Mouse (Mus musculus): Measurements from ENCODE around the gene Prickle1. TPM values are rescaled to one million over a fixed set of nuclear protein-coding genes. Genes with fewer than 3 reads are reported as not detected.
A peak's percentile ranks its signal among the peaks of the same experiment; 100 is the strongest.

Prickle1 gene
- polyA plus RNA-seq, 1 experiment from 2014 or later: 40.6 TPM

- peaks cover 17% of the 10 kb centered on the region for H3K36me3 ChIP-seq (ENCODE audit: control insufficient read depth, insufficient read depth, low read length)
- no peak overlapping the region for H3K27ac ChIP-seq (replicated peaks in 1 of 2; ENCODE audit: control insufficient read depth in 1 of 2, insufficient read depth in 1 of 2, low read depth in 2 of 2, low read length in 2 of 2)
- H3K4me3 ChIP-seq (ENCODE audit: control insufficient read depth in 1 of 2, insufficient read depth in 1 of 2, low read depth in 1 of 2, low read length in 2 of 2): no peak overlapping the region
- H3K9ac ChIP-seq (ENCODE audit: low read length): no peak overlapping the region
- ATAC-seq (ENCODE audit: insufficient number of reproducible peaks, insufficient read depth, low FRiP score, low read depth): no peak
- 90% methylated on average over 8 of the region's 8 CpGs for WGBS
- no peaks in the 10 kb centered on the region for H3K27me3 ChIP-seq (ENCODE audit: control insufficient read depth, insufficient read depth, low read length)
- H3K4me1 ChIP-seq (ENCODE audit: control insufficient read depth in 2 of 2, insufficient read depth in 2 of 2, low read length in 2 of 2): peaks cover 4 to 13% of the 10 kb centered on the region in 2 experiments; a peak in 3 of 4 replicates
- H3K4me2 ChIP-seq (ENCODE audit: low read length): no peak overlapping the region
- peaks cover 8% of the 10 kb centered on the region; the same call in 1 of the 2 replicates for H3K9me3 ChIP-seq (ENCODE audit: control insufficient read depth, low read length)
These were observed 14.0 kb downstream of the Prickle1 start for GRCm38 (mm10) chr15:93581736-93582135.

- Histone ChIP-seq H3K4me2 (ENCODE audit: low read length) (no peak overlapping the region), H3K36me3 (ENCODE audit: control insufficient read depth, insufficient read depth, low read length) (peaks cover 14% of the 10 kb centered on the region), H3K27ac (replicated peaks in 1 of 2; ENCODE audit: control insufficient read depth in 1 of 2, insufficient read depth in 1 of 2, low read depth in 2 of 2, low read length in 2 of 2) (no peak overlapping the region), H3K4me3 (ENCODE audit: control insufficient read depth in 1 of 2, insufficient read depth in 1 of 2, low read depth in 1 of 2, low read length in 2 of 2) (no peak overlapping the region), H3K4me1 (ENCODE audit: control insufficient read depth in 2 of 2, insufficient read depth in 2 of 2, low read length in 2 of 2) (peaks cover 4 to 10% of the 10 kb centered on the region in 2 experiments; a peak in 3 of 4 replicates), H3K9ac (ENCODE audit: low read length) (no peak overlapping the region), H3K9me3 (ENCODE audit: control insufficient read depth, low read length) (peaks cover 8% of the 10 kb centered on the region; the same call in 1 of the 2 replicates), H3K27me3 (ENCODE audit: control insufficient read depth, insufficient read depth, low read length) (no peaks in the 10 kb centered on the region)
- no peak for ATAC-seq (ENCODE audit: insufficient number of reproducible peaks, insufficient read depth, low FRiP score, low read depth)
- WGBS: 54% methylated on average over 9 of the region's 9 CpGs
These were observed 15.8 kb downstream of the Prickle1 start for GRCm38 (mm10) chr15:93579899-93580298.

- Histone ChIP-seq H3K27me3 (ENCODE audit: control insufficient read depth, insufficient read depth, low read length) (no peaks in the 10 kb centered on the region), H3K36me3 (ENCODE audit: control insufficient read depth, insufficient read depth, low read length) (0 out of 2 replicates have a peak, but pooled peaks cover 10% of the 10 kb centered on the region), H3K27ac (replicated peaks in 1 of 2; ENCODE audit: control insufficient read depth in 1 of 2, insufficient read depth in 1 of 2, low read depth in 2 of 2, low read length in 2 of 2) (no peak overlapping the region; a peak in 1 of 4 replicates), H3K9ac (ENCODE audit: low read length) (no peak overlapping the region), H3K4me3 (ENCODE audit: control insufficient read depth in 1 of 2, insufficient read depth in 1 of 2, low read depth in 1 of 2, low read length in 2 of 2) (no peak overlapping the region), H3K4me2 (ENCODE audit: low read length) (no peak overlapping the region), H3K4me1 (ENCODE audit: control insufficient read depth in 2 of 2, insufficient read depth in 2 of 2, low read length in 2 of 2) (peaks cover 4 to 6% of the 10 kb centered on the region in 2 experiments; a peak in 2 of 4 replicates), H3K9me3 (ENCODE audit: control insufficient read depth, low read length) (peaks cover 8% of the 10 kb centered on the region; the same call in 1 of the 2 replicates)
- 85% methylated on average over 9 of the region's 9 CpGs for WGBS
- ATAC-seq (ENCODE audit: insufficient number of reproducible peaks, insufficient read depth, low FRiP score, low read depth): no peak
These were observed 16.6 kb downstream of the Prickle1 start for GRCm38 (mm10) chr15:93579100-93579499.

- Histone ChIP-seq H3K9ac (ENCODE audit: low read length) (no peak overlapping the region), H3K4me2 (ENCODE audit: low read length) (no peak overlapping the region), H3K4me1 (ENCODE audit: control insufficient read depth in 2 of 2, insufficient read depth in 2 of 2, low read length in 2 of 2) (0 out of 4 replicates have a peak, but pooled peaks cover 0 to 4% of the 10 kb centered on the region in 2 experiments), H3K27me3 (ENCODE audit: control insufficient read depth, insufficient read depth, low read length) (no peaks in the 10 kb centered on the region), H3K27ac (replicated peaks in 1 of 2; ENCODE audit: control insufficient read depth in 1 of 2, insufficient read depth in 1 of 2, low read depth in 2 of 2, low read length in 2 of 2) (no peak overlapping the region), H3K4me3 (ENCODE audit: control insufficient read depth in 1 of 2, insufficient read depth in 1 of 2, low read depth in 1 of 2, low read length in 2 of 2) (no peak overlapping the region), H3K36me3 (ENCODE audit: control insufficient read depth, insufficient read depth, low read length) (peaks cover 15% of the 10 kb centered on the region; the same call in 1 of the 2 replicates), H3K9me3 (ENCODE audit: control insufficient read depth, low read length) (peaks cover 12% of the 10 kb centered on the region; the same call in 1 of the 2 replicates)
- WGBS: 81% methylated on average over 9 of the region's 9 CpGs
- ATAC-seq (ENCODE audit: insufficient number of reproducible peaks, insufficient read depth, low FRiP score, low read depth): no peak
These were observed 19.3 kb downstream of the Prickle1 start for GRCm38 (mm10) chr15:93576361-93576760.

GRCm38 (mm10) chr15:93575884-93576283, 19.8 kb downstream of the Prickle1 start:
- no peak; the same call in 1 of the 2 replicates for ATAC-seq (ENCODE audit: insufficient number of reproducible peaks, insufficient read depth, low FRiP score, low read depth)

GRCm38 (mm10) chr15:93572889-93573288, 22.8 kb downstream of the Prickle1 start:
- Histone ChIP-seq H3K9ac (ENCODE audit: low read length) (no peak overlapping the region), H3K9me3 (ENCODE audit: control insufficient read depth, low read length) (peaks cover 10% of the 10 kb centered on the region; the same call in 1 of the 2 replicates), H3K4me2 (ENCODE audit: low read length) (no peak overlapping the region), H3K27me3 (ENCODE audit: control insufficient read depth, insufficient read depth, low read length) (no peaks in the 10 kb centered on the region), H3K4me3 (ENCODE audit: control insufficient read depth in 1 of 2, insufficient read depth in 1 of 2, low read depth in 1 of 2, low read length in 2 of 2) (no peak overlapping the region), H3K4me1 (ENCODE audit: control insufficient read depth in 2 of 2, insufficient read depth in 2 of 2, low read length in 2 of 2) (peaks cover 3 to 14% of the 10 kb centered on the region in 2 experiments), H3K27ac (replicated peaks in 1 of 2; ENCODE audit: control insufficient read depth in 1 of 2, insufficient read depth in 1 of 2, low read depth in 2 of 2, low read length in 2 of 2) (no peak overlapping the region), H3K36me3 (ENCODE audit: control insufficient read depth, insufficient read depth, low read length) (peaks cover 10% of the 10 kb centered on the region; the same call in 1 of the 2 replicates)
- ATAC-seq (ENCODE audit: insufficient number of reproducible peaks, insufficient read depth, low FRiP score, low read depth): no peak
- WGBS: 95% methylated on average over 10 of the region's 10 CpGs

More at GRCm38 (mm10) chr15:93575884-93576283, 19.8 kb downstream of the Prickle1 start:
- Histone ChIP-seq H3K27ac (replicated peaks in 1 of 2; ENCODE audit: control insufficient read depth in 1 of 2, insufficient read depth in 1 of 2, low read depth in 2 of 2, low read length in 2 of 2) (0 out of 4 replicates have a peak overlapping the region, but pooled peaks of 1 of the 2 experiments have one; percentile 6), H3K9me3 (ENCODE audit: control insufficient read depth, low read length) (peaks cover 12% of the 10 kb centered on the region; the same call in 1 of the 2 replicates), H3K4me1 (ENCODE audit: control insufficient read depth in 2 of 2, insufficient read depth in 2 of 2, low read length in 2 of 2) (peaks cover 0 to 1% of the 10 kb centered on the region in 2 experiments; a peak in 1 of 4 replicates), H3K4me2 (ENCODE audit: low read length) (no peak overlapping the region), H3K36me3 (ENCODE audit: control insufficient read depth, insufficient read depth, low read length) (peaks cover 13% of the 10 kb centered on the region; the same call in 1 of the 2 replicates), H3K4me3 (ENCODE audit: control insufficient read depth in 1 of 2, insufficient read depth in 1 of 2, low read depth in 1 of 2, low read length in 2 of 2) (no peak overlapping the region), H3K27me3 (ENCODE audit: control insufficient read depth, insufficient read depth, low read length) (no peaks in the 10 kb centered on the region), H3K9ac (ENCODE audit: low read length) (no peak overlapping the region)
- WGBS: 17% methylated on average over 5 of the region's 5 CpGs

- Histone ChIP-seq H3K4me3 (ENCODE audit: control insufficient read depth in 1 of 2, insufficient read depth in 1 of 2, low read depth in 1 of 2, low read length in 2 of 2) (no peak overlapping the region), H3K9ac (ENCODE audit: low read length) (no peak overlapping the region), H3K27me3 (ENCODE audit: control insufficient read depth, insufficient read depth, low read length) (no peaks in the 10 kb centered on the region), H3K36me3 (ENCODE audit: control insufficient read depth, insufficient read depth, low read length) (peaks cover 5% of the 10 kb centered on the region; the same call in 1 of the 2 replicates), H3K4me2 (ENCODE audit: low read length) (no peak overlapping the region), H3K27ac (replicated peaks in 1 of 2; ENCODE audit: control insufficient read depth in 1 of 2, insufficient read depth in 1 of 2, low read depth in 2 of 2, low read length in 2 of 2) (no peak overlapping the region), H3K4me1 (ENCODE audit: control insufficient read depth in 2 of 2, insufficient read depth in 2 of 2, low read length in 2 of 2) (peaks cover 12 to 29% of the 10 kb centered on the region in 2 experiments), H3K9me3 (ENCODE audit: control insufficient read depth, low read length) (0 out of 2 replicates have a peak, but pooled peaks cover 4% of the 10 kb centered on the region)
- 74% methylated on average over 11 of the region's 11 CpGs for WGBS
- ATAC-seq (ENCODE audit: insufficient number of reproducible peaks, insufficient read depth, low FRiP score, low read depth): no peak
These were observed 24.7 kb downstream of the Prickle1 start for GRCm38 (mm10) chr15:93570881-93571495.
